Mouse (Mus musculus): ENCODE measurements around the gene A930009A15Rik.

The A930009A15Rik gene

GRCm38 (mm10) chr10:115569712-115570491, at the start of gene A930009A15Rik:
Gene A930009A15Rik (plus strand): TSS chr10:115569986.
- in situ Hi-C loops (cut with MboI, MseI) = no loop called here

GRCm38 (mm10) chr10:115520200-115521080, 49.3 kb upstream of the A930009A15Rik start:
- in situ Hi-C loops (cut with MboI, MseI) = no loop called here

GRCm38 (mm10) chr10:115521081-115521451, 48.7 kb upstream of the A930009A15Rik start:
- in situ Hi-C loops (cut with MboI, MseI) = no loop called here

GRCm38 (mm10) chr10:115528892-115529291, 40.9 kb upstream of the A930009A15Rik start:
- in situ Hi-C loops (cut with MboI, MseI) = no loop called here

GRCm38 (mm10) chr10:115529768-115530167, 40.0 kb upstream of the A930009A15Rik start:
- in situ Hi-C loops (cut with MboI, MseI) = no loop called here

- in situ Hi-C loops (cut with MboI, MseI) = no loop called here
Measured at GRCm38 (mm10) chr10:115530746-115531145, 39.0 kb upstream of the A930009A15Rik start.

- in situ Hi-C loops (cut with MboI, MseI) = no loop called here
Measured at GRCm38 (mm10) chr10:115542917-115543316, 26.9 kb upstream of the A930009A15Rik start.

GRCm38 (mm10) chr10:115550253-115550652, 19.5 kb upstream of the A930009A15Rik start:
- in situ Hi-C loops (cut with MboI, MseI) = no loop called here

GRCm38 (mm10) chr10:115551069-115551468, 18.7 kb upstream of the A930009A15Rik start:
- in situ Hi-C loops (cut with MboI, MseI) = no loop called here

- in situ Hi-C loops (cut with MboI, MseI) = no loop called here
Measured at GRCm38 (mm10) chr10:115553352-115554113, 16.3 kb upstream of the A930009A15Rik start.

GRCm38 (mm10) chr10:115555191-115555765, 14.5 kb upstream of the A930009A15Rik start:
- in situ Hi-C loops (cut with MboI, MseI) = no loop called here

GRCm38 (mm10) chr10:115556738-115557242, 13.0 kb upstream of the A930009A15Rik start:
- in situ Hi-C loops (cut with MboI, MseI) = no loop called here

GRCm38 (mm10) chr10:115561136-115561880, 8.5 kb upstream of the A930009A15Rik start:
- in situ Hi-C loops (cut with MboI, MseI) = no loop called here

- in situ Hi-C loops (cut with MboI, MseI) = no loop called here
Measured at GRCm38 (mm10) chr10:115562911-115563686, 6.7 kb upstream of the A930009A15Rik start.

GRCm38 (mm10) chr10:115563961-115564360, 5.8 kb upstream of the A930009A15Rik start:
- in situ Hi-C loops (cut with MboI, MseI) = no loop called here

- in situ Hi-C loops (cut with MboI, MseI) = no loop called here
Measured at GRCm38 (mm10) chr10:115570577-115570976, 791 bp downstream of the A930009A15Rik start.

GRCm38 (mm10) chr10:115571317-115571716, 1.5 kb downstream of the A930009A15Rik start:
- in situ Hi-C loops (cut with MboI, MseI) = no loop called here

GRCm38 (mm10) chr10:115571734-115572440, 2.1 kb downstream of the A930009A15Rik start:
- in situ Hi-C loops (cut with MboI, MseI) = no loop called here

GRCm38 (mm10) chr10:115579076-115579475, 9.3 kb downstream of the A930009A15Rik start:
- in situ Hi-C loops (cut with MboI, MseI) = no loop called here
